Mouse (Mus musculus) Patski (cell line): ENCODE measurements around the gene Cacna1d. TPM values are rescaled to one million over a fixed set of nuclear protein-coding genes. Genes with fewer than 3 reads are reported as not detected.
A peak's percentile ranks its signal among the peaks of the same experiment; 100 is the strongest.

Experiments
- ATAC-seq: fragments of 100-300 bp; one replicate; pipeline ENCODE4 v1.8.0; 2021
- CTCF ChIA-PET: fragments of 350-600 bp; sonication (Branson Sonifier 250); formaldehyde crosslinking; loops from one replicate; lab custom pipeline; 2022; ENCODE audit warnings: inconsistent platforms; lab: Charles Lee
- POLR2A ChIA-PET: fragments of 350-600 bp; sonication (Branson Sonifier 250); formaldehyde crosslinking; loops from one replicate; lab custom pipeline; 2022; ENCODE audit warnings: antibody characterized with exemption, inconsistent platforms; lab: Charles Lee
- DNase-seq: peaks from one replicate; pipeline ENCODE4 v3.0.0-alpha.2; 2011; ENCODE audit warnings: low read depth, low spot score
- H3K27me3 ChIP-seq: fragments of 371-371 bp; one replicate; pipeline ENCODE4 v1.5.1; 2021
- CTCF ChIP-seq: fragments of 100-300 bp; IDR thresholded peaks from one replicate; pipeline ENCODE4 v1.5.1; 2021
- in situ Hi-C: fragments of 300-500 bp; cut with MboI; formaldehyde crosslinking; loops from 3 replicates; pipeline ENCODE4 v1.11.1; 2018; ENCODE audit warnings: low pct_unique_long_range_greater_than_20kb, mixed read lengths
- polyA plus RNA-seq: library from polyadenylated mRNA; unstranded; gene quantifications from one replicate; pipeline ENCODE4 v1.2.3, GENCODE M21; 2021

The Cacna1d gene
- polyA plus RNA-seq, 1 experiment from 2014 or later: 0.05 TPM

DNA sequence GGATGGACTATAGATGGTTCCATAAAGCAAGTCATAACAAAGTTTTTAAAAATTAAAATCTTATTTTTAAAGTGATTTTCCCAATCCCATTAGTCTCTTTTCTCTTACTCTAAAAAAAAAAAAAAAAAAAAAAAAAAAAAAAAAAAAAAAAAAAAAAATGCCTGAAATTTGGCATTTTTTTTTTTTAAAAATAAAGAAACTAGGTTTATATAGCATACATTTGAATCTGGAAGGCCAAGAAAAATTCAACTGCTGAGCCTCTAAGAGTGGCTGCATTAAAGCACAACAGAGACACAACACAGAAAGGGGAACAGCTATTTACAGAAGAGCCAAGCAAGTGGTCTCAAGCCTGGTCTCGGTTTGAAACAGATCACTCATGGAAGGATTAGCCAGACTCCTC lies 112.9 kb downstream of the Cacna1d start:
- no peak for ATAC-seq
- DNase-seq: no peak
- POLR2A ChIA-PET: no interaction called here
- in situ Hi-C loops: no loop called here
- TF ChIP-seq CTCF: no peak
- H3K27me3 ChIP-seq: peaks cover 32% of the 10 kb centered on the region
- CTCF ChIA-PET: no interaction called here

- TF ChIP-seq CTCF: no peak
- ATAC-seq (no peak), DNase-seq (no peak)
- CTCF ChIA-PET: no interaction called here
- in situ Hi-C loops: no loop called here
- POLR2A ChIA-PET: no interaction called here
- peaks cover 34% of the 10 kb centered on the region for H3K27me3 ChIP-seq
These were observed 118.4 kb downstream of the Cacna1d start for GRCm38 (mm10) chr14:30372878-30373277.

DNA sequence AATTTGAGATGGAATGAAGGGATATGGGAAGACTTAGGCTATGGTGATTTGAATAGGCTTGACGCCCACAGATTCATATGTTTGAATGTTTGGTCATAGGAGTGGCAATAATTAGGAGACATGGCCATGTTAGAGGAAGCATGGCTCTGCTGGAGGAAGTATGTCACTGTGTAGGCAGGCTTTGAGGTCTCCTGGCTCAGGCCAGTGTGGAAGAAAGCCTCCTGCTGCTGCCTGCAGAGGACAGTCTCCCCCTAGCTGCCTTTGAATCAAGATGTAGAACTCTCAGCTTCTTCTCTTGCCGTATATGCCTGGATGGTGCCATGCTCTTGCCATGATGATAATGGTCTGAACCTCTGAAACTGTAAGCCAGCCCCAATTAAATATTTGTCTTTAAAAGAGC lies 120.2 kb downstream of the Cacna1d start:
- POLR2A ChIA-PET: no interaction called here
- in situ Hi-C loops: no loop called here
- ATAC-seq (no peak), DNase-seq (no peak)
- CTCF ChIA-PET: no interaction called here
- H3K27me3 ChIP-seq: peaks cover 33% of the 10 kb centered on the region
- no peak for TF ChIP-seq CTCF

- peaks cover 24% of the 10 kb centered on the region for H3K27me3 ChIP-seq
- ChIA-PET POLR2A (no interaction called here), CTCF (interaction anchor here (0.7 kb wide), 1 partner anchor 26 kb away, joined by 3 read pairs; no protein-coding TSS in a partner anchor)
- TF ChIP-seq CTCF: no peak
- no peak for DNase-seq
- in situ Hi-C loops: no loop called here
- ATAC-seq: no peak
These were observed 124.2 kb downstream of the Cacna1d start for GRCm38 (mm10) chr14:30367074-30367473.

DNA sequence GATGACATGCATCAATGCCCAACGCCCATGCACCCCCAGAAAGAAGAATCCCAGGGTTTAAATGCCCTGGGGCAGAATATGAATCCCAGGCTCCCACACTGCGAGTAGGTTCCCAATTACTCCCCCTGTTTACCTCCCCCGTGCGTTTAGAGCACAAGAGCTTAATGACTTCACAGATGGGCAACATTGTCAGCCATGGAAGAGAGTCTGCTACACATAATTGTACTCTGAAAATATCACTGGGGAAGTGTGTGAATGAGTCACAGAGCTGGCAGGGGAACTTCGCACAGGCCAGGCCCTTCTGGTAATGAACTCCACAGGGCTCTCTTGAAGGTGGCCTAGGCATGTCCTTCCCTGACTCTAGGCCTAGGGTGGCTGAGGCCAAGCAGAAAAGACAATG lies 125.4 kb downstream of the Cacna1d start:
- CTCF ChIA-PET: no interaction called here

GRCm38 (mm10) chr14:30363487-30364167 lies 127.6 kb downstream of the Cacna1d start:
- ATAC-seq (no peak), DNase-seq (no peak)
- H3K27me3 ChIP-seq: peaks cover 14% of the 10 kb centered on the region
- ChIA-PET POLR2A (interaction anchor here (0.6 kb wide), 1 partner anchor 9 kb away, joined by 4 read pairs; no protein-coding TSS in a partner anchor), CTCF (no interaction called here)
- TF ChIP-seq CTCF: no peak
- in situ Hi-C loops: no loop called here

More for the DNA sequence above, 125.4 kb downstream of the Cacna1d start:
- peak; percentile 0 for DNase-seq
- TF ChIP-seq CTCF: no peak
- no peak for ATAC-seq
- in situ Hi-C loops: no loop called here
- peaks cover 24% of the 10 kb centered on the region for H3K27me3 ChIP-seq
- POLR2A ChIA-PET: no interaction called here

DNA sequence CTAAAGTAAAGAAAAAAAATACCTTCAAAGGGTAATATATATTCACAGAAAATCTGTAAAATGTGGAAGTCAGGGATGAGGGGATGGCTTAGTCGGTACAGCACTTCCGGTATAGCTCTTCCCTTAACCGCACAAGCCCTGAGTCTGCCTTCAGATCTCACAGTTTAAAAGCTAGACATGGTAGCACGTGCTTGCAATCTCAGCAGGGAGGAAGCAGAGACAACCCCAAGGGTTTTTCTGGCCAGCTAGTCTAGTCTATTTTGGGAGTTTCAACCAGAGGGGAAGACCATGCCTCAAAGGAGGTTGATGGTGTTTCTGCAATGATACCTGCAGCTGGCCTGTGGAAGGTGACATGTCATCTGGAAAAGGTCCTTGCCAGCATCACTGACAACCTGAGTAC lies 128.9 kb downstream of the Cacna1d start:
- TF ChIP-seq CTCF: no peak
- in situ Hi-C loops: no loop called here
- peaks cover 16% of the 10 kb centered on the region for H3K27me3 ChIP-seq
- DNase-seq (no peak), ATAC-seq (no peak)
- ChIA-PET POLR2A (no interaction called here), CTCF (no interaction called here)

DNA sequence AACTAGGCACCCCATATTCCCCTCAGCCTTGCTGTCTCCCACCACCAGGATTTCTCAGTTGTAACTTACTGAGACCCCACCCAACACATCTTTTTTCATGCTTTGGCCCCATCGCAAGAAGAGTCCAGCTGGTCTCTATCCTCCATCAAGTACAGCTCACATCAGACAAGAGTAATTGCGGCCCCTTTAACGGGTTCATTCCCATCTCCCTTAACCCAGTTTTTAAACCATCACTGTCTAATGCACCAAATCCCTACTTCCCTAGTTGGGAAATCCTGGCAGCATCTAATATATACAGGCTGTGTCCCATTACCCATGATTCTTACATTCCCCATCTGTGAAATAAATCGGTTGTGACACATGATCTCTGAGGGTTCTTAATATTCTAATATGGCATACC lies 130.8 kb downstream of the Cacna1d start:
- TF ChIP-seq CTCF: no peak
- no peak for DNase-seq
- ChIA-PET POLR2A (no interaction called here), CTCF (no interaction called here)
- H3K27me3 ChIP-seq: peaks cover 16% of the 10 kb centered on the region
- no peak for ATAC-seq
- in situ Hi-C loops: no loop called here

GRCm38 (mm10) chr14:30360004-30360403 lies 131.3 kb downstream of the Cacna1d start:
- H3K27me3 ChIP-seq: peaks cover 21% of the 10 kb centered on the region
- TF ChIP-seq CTCF: no peak
- ATAC-seq (no peak), DNase-seq (no peak)
- in situ Hi-C loops: no loop called here
- POLR2A ChIA-PET: interaction anchor here (0.5 kb wide), 1 partner anchor 179 kb away, joined by 3 read pairs; no protein-coding TSS in a partner anchor
- CTCF ChIA-PET: no interaction called here

- ChIA-PET CTCF (interaction anchor here (1.0 kb wide), 1 partner anchor 14 kb away, joined by 4 read pairs; no protein-coding TSS in a partner anchor), POLR2A (no interaction called here)
- peaks cover 29% of the 10 kb centered on the region for H3K27me3 ChIP-seq
- ATAC-seq (no peak), DNase-seq (no peak)
- TF ChIP-seq CTCF: no peak
- in situ Hi-C loops: no loop called here
These were observed 133.2 kb downstream of the Cacna1d start for GRCm38 (mm10) chr14:30358028-30358427.

GRCm38 (mm10) chr14:30356456-30356855 lies 134.8 kb downstream of the Cacna1d start:
- ChIA-PET POLR2A (no interaction called here), CTCF (no interaction called here)
- in situ Hi-C loops: no loop called here
- ATAC-seq (no peak), DNase-seq (no peak)
- H3K27me3 ChIP-seq: peaks cover 42% of the 10 kb centered on the region
- TF ChIP-seq CTCF: no peak
